Mouse (Mus musculus) liver (tissue): Measurements from ENCODE around the gene Gps1.
A peak's percentile ranks its signal among the peaks of the same experiment; 100 is the strongest.
"Not testable (repeated sequence)": the region's sequence is repeated elsewhere in the genome, so short reads cannot be mapped to it uniquely, and the experiment has no call there.

Experiments
- DNase-seq: peaks from one replicate; pipeline ENCODE4 v3.0.0-alpha.2; 2020; ENCODE audit warnings: mixed read lengths

Gene Gps1

GRCm38 (mm10) chr11:120784064-120784791 lies at the start of gene Gps1, which contains the start of gene Rfng:
Gene Gps1, plus strand, starts transcription at chr11:120784272.
Gene Rfng, minus strand, starts transcription at chr11:120784207.
- peak; percentile 87 for DNase-seq

- DNase-seq: no peak
Measured at GRCm38 (mm10) chr11:120736424-120736823, 47.6 kb upstream of the Gps1 start.

DNA sequence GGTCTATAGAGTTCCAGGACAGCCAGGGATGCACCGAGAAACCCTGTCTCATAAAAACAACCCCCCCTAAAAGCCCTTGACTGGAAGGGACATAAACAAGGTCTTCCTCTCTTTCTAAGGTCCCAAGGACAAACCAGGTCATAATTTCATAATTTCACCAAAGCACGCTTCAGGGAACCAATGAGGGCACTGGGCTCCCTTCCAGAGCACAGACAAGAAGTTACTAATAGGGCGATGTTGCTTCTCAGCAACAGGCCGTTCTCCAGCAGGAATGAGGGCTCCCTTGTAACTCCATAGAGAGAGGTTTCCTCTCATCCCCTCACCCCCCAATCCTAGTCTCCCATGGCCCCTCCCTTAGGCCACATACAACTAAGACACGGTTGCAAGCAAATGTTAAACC lies 43.1 kb upstream of the Gps1 start:
- no peak for DNase-seq

- DNase-seq: no peak
Measured at GRCm38 (mm10) chr11:120744121-120744701, 39.9 kb upstream of the Gps1 start.

- DNase-seq: no peak
Measured at GRCm38 (mm10) chr11:120747974-120748373, 36.1 kb upstream of the Gps1 start.

DNA sequence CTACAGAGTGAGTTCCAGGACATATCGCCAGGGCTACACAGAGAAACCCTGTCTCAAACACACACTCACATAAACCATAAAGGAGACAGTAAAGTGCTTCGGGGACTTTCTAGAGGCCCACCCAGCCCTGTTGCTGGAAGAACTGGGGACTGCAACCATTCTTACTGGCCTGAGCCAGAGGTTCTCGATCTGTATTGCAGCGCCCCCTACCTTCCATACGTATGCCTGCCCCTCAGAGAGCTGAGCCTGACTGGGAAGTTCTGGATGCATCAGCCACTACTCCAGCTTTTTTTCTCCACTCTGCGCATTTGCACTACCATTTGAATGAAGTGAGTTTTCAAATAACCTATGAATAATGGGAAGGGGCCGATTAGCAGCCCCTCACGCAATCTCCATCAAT lies 34.6 kb upstream of the Gps1 start:
- peak; percentile 39 for DNase-seq

- DNase-seq: no peak
Measured at GRCm38 (mm10) chr11:120751606-120752005, 32.5 kb upstream of the Gps1 start.

GRCm38 (mm10) chr11:120760236-120760635 lies 23.8 kb upstream of the Gps1 start:
- no peak for DNase-seq

- no peak for DNase-seq
Measured at GRCm38 (mm10) chr11:120761811-120762671, 22.0 kb upstream of the Gps1 start.

- not testable (repeated sequence) for DNase-seq
Measured at GRCm38 (mm10) chr11:120762672-120763041, 21.4 kb upstream of the Gps1 start, which contains the start of gene Hmga1b. Gene Hmga1b, plus strand, starts transcription at chr11:120762794.

- not testable (repeated sequence) for DNase-seq
Measured at GRCm38 (mm10) chr11:120763121-120763999, 20.7 kb upstream of the Gps1 start.

GRCm38 (mm10) chr11:120767023-120767422 lies 17.0 kb upstream of the Gps1 start:
- DNase-seq: not testable (repeated sequence)

DNA sequence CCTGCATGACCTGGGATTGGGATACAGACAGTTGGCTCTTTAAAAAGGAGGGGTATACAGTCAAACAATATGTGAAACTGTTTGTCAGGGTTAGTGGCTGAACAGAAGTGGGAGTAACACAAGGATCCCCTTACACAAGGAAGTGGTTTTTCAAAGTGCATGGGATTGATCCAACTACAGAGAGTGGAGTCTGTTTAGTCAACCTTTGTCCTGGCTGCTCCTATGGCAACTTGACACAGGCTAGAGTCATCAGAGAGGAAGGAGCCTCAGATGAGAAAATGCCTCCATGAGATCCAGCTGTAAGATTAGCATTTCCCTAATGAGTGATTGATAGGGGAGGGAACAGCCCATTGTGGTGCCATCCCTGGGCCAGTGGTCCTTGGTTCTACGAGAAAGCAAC lies 15.9 kb upstream of the Gps1 start:
- no peak for DNase-seq

- DNase-seq: no peak
Measured at GRCm38 (mm10) chr11:120772749-120773148, 11.3 kb upstream of the Gps1 start.

DNA sequence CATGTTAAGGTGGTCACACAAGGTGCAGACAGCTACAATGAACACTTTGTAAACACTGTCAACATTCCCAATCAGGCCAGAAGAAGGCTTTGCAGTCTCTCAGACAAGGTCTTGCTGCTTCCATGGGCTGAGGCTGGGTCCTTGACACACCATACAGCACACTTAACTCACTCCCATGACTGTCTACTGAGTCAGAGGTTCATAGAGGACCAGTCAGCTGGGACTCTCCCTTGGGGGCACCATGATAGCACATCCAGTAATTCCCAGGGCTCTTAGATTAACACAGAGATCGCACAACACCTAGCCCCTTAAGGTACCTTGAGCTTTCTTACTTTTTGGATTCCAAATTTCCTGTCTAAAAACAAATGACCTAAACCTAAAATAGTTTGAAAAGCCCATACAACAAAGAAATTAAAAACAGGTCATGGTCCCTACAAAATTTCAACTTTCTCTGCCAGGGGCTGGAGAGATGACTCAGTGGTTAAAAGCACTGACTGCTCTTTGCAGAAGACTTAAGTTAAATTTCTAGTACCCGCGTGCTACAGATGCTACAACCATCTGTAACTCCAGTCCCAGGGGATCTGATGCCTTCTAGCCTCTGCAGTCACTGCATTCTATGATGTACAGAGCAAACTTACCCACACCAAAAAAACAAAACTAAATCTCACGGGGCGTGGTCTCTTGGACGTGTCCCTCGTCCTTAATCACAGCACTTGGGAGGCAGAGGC lies 10.4 kb upstream of the Gps1 start:
- DNase-seq: no peak

DNA sequence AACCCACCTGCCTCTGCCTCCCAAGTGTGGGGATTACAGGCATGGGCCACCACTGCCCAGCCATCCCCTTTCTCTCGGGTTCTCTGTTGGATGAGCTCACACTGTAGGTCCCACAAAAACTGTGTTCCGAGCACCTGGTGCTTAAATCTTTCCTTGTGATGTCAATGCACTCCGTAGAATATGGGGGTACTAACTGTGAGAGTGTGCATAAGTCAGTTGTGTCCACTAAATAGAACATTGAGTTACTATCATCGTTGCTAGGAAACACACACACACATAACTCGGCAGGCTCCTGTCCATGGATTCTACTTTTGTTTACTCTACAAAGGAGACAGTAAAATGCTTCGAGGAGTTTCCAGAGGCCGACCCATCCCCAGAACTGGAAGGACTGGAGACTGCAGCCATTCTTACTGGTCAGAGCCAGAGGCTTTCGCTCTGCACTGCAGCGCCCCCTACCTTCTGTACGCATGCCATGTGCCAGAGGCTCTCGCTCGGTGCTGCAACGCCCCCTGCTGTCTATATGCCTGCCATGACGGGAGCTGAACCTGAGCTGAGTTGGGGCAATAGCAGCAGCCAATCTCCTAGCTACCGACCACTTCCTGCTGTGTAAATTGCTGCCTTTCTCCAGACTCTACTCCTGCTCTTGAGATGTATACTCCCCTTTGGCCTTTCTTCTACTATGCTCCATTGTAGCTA lies 8.2 kb upstream of the Gps1 start:
- DNase-seq: peak; percentile 93

- peak; percentile 0 for DNase-seq
Measured at GRCm38 (mm10) chr11:120777123-120777522, 6.9 kb upstream of the Gps1 start.

GRCm38 (mm10) chr11:120779876-120780275 lies 4.2 kb upstream of the Gps1 start:
- DNase-seq: no peak

DNA sequence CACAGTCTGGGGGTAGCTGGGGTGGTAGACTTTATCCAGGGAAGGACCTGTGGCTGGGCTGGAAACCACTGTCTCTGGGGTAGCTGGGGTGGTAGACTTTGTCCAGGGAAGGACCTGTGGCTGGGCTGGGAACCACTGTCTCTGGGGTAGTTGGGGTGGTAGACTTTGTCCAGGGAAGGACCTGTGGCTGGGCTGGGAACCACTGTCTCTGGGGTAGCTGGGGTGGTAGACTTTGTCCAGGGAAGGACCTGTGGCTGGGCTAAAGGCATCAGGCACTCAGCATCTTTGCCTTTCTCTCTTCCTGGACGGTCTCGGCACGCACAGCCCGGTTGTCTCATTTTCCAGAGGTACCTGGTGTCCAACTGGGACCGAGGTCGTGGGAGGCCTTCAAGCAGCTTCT lies 2.7 kb upstream of the Gps1 start:
- DNase-seq: not testable (repeated sequence)

GRCm38 (mm10) chr11:120783426-120784063 lies 527 bp upstream of the Gps1 start:
- no peak for DNase-seq

DNA sequence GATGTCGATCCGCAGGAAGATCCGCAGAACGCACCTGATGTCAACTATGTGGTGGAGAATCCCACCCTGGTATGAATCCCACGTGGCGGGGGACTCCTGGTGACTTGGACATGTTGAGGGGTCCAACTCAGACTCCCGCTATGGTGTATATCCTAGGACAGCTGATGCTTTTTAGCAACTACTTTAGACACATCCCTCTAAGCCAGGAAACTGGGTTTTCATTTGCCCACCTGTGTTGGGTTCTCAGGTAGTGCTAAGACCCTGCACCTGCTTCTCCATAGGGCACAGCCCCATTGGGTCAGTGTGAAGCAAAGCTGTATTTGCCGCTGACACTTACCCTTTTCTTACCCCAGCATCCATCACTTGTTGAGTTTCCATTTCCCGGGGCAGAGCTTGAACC lies 1.1 kb downstream of the Gps1 start:
- DNase-seq: no peak
